Mouse (Mus musculus): Measurements from ENCODE around the gene Soat2. TPM values are rescaled to one million over a fixed set of nuclear protein-coding genes. Genes with fewer than 3 reads are reported as not detected.

Gene Soat2
- polyA plus RNA-seq, 1 experiment: 0.43 TPM

DNA sequence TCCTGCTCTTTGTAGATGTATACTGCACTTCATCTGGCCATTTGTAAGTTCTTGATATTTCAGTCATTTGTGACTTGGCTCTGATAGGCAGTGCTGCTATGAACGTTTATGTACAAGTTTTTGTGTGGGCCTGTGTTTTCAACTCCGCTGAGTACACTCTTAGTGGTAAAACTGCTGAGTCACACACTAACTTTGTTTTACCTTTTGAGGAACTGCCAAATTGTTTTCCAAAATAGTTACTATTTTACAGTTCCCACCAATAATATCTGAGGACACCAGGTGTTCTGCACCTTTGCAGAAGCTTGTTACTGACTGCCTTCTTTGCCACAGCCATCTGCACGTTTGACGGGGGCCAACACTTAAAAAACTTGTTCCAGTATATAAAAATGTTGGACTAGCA is 44.1 kb downstream of the Soat2 start:
- no peaks in the 10 kb centered on the region for H3K36me3 ChIP-seq (ENCODE audit: control insufficient read depth, insufficient read depth)
- H3K4me2 ChIP-seq (ENCODE audit: low read depth): no peak overlapping the region
- H3ac ChIP-seq (ENCODE audit: control insufficient read depth, insufficient read length): no peak overlapping the region
- TF ChIP-seq MAX (IDR thresholded peaks at IDR 0.05; ENCODE audit: low read depth) (no peak), POLR2AphosphoS2 (IDR thresholded peaks at IDR 0.05; ENCODE audit: insufficient read length, low read depth) (no peak), CEBPB (IDR thresholded peaks at IDR 0.05; ENCODE audit: insufficient read depth, poor library complexity, severe bottlenecking) (no peak), MYOD1 (IDR thresholded peaks at IDR 0.05; ENCODE audit: control insufficient read depth in 1 of 3, insufficient read length in 2 of 3, low read depth in 2 of 3) (no peak), SRF (IDR thresholded peaks at IDR 0.05; ENCODE audit: control insufficient read depth, insufficient read length, low read depth) (no peak)
- no peak overlapping the region for H3K4me3 ChIP-seq
- no peaks in the 10 kb centered on the region for H3K79me2 ChIP-seq (ENCODE audit: control insufficient read depth, insufficient read depth)
- H3K27me3 ChIP-seq (ENCODE audit: control insufficient read depth, insufficient read depth, insufficient read length): no peaks in the 10 kb centered on the region

DNA sequence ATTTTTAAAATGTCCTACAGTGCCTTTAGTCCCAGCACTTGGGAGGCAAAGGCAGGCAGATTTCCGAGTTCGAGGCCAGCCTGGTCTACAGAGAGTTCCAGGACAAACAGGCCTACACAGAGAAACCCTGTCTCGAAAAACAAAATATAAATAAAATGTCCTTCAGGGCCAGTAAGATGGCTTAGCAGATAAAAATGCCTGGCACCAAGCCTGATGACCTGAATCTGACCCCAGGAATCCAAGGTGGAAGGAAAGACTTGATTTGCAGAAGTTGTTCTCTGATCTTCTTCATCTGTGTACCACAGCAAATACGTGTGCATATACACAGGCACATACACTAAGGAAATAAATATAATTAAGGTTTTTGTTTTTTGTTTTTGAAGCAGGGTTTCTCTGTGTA is 45.0 kb downstream of the Soat2 start:
- no peaks in the 10 kb centered on the region for H3K27me3 ChIP-seq (ENCODE audit: control insufficient read depth, insufficient read depth, insufficient read length)
- H3ac ChIP-seq (ENCODE audit: control insufficient read depth, insufficient read length): no peak overlapping the region
- TF ChIP-seq SRF (IDR thresholded peaks at IDR 0.05; ENCODE audit: control insufficient read depth, insufficient read length, low read depth) (no peak), USF1 (IDR thresholded peaks at IDR 0.05; ENCODE audit: low read depth) (no peak), TCF3 (IDR thresholded peaks at IDR 0.05; ENCODE audit: insufficient read length, low read depth) (no peak), POLR2AphosphoS2 (IDR thresholded peaks at IDR 0.05; ENCODE audit: insufficient read length, low read depth) (no peak), TCF12 (IDR thresholded peaks at IDR 0.05; ENCODE audit: insufficient read depth, poor library complexity, severe bottlenecking) (no peak), CEBPB (IDR thresholded peaks at IDR 0.05; ENCODE audit: insufficient read depth, poor library complexity, severe bottlenecking) (no peak), MAX (IDR thresholded peaks at IDR 0.05; ENCODE audit: low read depth) (no peak), REST (IDR thresholded peaks at IDR 0.05; ENCODE audit: insufficient read depth, insufficient read length) (no peak), MYOG (IDR thresholded peaks at IDR 0.05; ENCODE audit: control insufficient read depth in 1 of 3, insufficient read depth in 1 of 3, insufficient read length in 2 of 3, low read depth in 2 of 3) (no peak), MYOD1 (IDR thresholded peaks at IDR 0.05; ENCODE audit: control insufficient read depth in 1 of 3, insufficient read length in 2 of 3, low read depth in 2 of 3) (no peak), POLR2A (IDR thresholded peaks at IDR 0.05; ENCODE audit: insufficient read length, low read depth) (no peak), E2F4 (IDR thresholded peaks at IDR 0.05; ENCODE audit: insufficient read depth) (no peak)
- no peak overlapping the region for H3K4me2 ChIP-seq (ENCODE audit: low read depth)
- H3K4me3 ChIP-seq: no peak overlapping the region
- no peaks in the 10 kb centered on the region for H3K36me3 ChIP-seq (ENCODE audit: control insufficient read depth, insufficient read depth)
- H3K79me2 ChIP-seq (ENCODE audit: control insufficient read depth, insufficient read depth): no peaks in the 10 kb centered on the region

DNA sequence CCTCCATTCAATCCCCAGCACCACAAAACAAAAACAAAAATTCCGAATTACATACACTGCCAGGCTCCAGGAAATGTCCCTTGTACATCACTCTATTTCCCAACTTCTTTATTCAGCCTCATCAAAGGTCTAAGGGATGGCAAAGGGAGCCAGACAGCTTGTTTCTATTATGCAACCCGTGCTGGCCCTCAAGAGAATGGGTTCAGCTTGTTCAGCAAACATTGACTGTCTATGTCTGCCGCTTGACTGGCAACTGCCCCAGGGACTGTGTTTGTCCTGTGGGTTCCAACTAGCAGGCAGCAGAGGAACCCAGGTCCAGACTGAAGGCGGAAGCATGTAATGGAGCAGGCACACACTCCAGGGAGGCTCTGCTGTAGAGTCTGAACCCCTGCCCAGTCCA is 48.5 kb downstream of the Soat2 start:
- no peak for TF ChIP-seq E2F4 (IDR thresholded peaks at IDR 0.05; ENCODE audit: insufficient read depth)
- no peak for TF ChIP-seq TCF3 (IDR thresholded peaks at IDR 0.05; ENCODE audit: insufficient read length, low read depth)
- no peak for TF ChIP-seq CEBPB (IDR thresholded peaks at IDR 0.05; ENCODE audit: insufficient read depth, poor library complexity, severe bottlenecking)
- no peak for TF ChIP-seq REST (IDR thresholded peaks at IDR 0.05; ENCODE audit: insufficient read depth, insufficient read length)
- no peak for TF ChIP-seq MYOG (IDR thresholded peaks at IDR 0.05; ENCODE audit: control insufficient read depth in 1 of 3, insufficient read depth in 1 of 3, insufficient read length in 2 of 3, low read depth in 2 of 3)
- TF ChIP-seq MYOD1 (IDR thresholded peaks at IDR 0.05; ENCODE audit: control insufficient read depth in 1 of 3, insufficient read length in 2 of 3, low read depth in 2 of 3): no peak
- no peak for TF ChIP-seq SRF (IDR thresholded peaks at IDR 0.05; ENCODE audit: control insufficient read depth, insufficient read length, low read depth)
- no peak for TF ChIP-seq POLR2AphosphoS2 (IDR thresholded peaks at IDR 0.05; ENCODE audit: insufficient read length, low read depth)
- no peak for TF ChIP-seq POLR2A (IDR thresholded peaks at IDR 0.05; ENCODE audit: insufficient read length, low read depth)
- no peak for TF ChIP-seq MAX (IDR thresholded peaks at IDR 0.05; ENCODE audit: low read depth)
- TF ChIP-seq TCF12 (IDR thresholded peaks at IDR 0.05; ENCODE audit: insufficient read depth, poor library complexity, severe bottlenecking): no peak
- TF ChIP-seq USF1 (IDR thresholded peaks at IDR 0.05; ENCODE audit: low read depth): no peak

DNA sequence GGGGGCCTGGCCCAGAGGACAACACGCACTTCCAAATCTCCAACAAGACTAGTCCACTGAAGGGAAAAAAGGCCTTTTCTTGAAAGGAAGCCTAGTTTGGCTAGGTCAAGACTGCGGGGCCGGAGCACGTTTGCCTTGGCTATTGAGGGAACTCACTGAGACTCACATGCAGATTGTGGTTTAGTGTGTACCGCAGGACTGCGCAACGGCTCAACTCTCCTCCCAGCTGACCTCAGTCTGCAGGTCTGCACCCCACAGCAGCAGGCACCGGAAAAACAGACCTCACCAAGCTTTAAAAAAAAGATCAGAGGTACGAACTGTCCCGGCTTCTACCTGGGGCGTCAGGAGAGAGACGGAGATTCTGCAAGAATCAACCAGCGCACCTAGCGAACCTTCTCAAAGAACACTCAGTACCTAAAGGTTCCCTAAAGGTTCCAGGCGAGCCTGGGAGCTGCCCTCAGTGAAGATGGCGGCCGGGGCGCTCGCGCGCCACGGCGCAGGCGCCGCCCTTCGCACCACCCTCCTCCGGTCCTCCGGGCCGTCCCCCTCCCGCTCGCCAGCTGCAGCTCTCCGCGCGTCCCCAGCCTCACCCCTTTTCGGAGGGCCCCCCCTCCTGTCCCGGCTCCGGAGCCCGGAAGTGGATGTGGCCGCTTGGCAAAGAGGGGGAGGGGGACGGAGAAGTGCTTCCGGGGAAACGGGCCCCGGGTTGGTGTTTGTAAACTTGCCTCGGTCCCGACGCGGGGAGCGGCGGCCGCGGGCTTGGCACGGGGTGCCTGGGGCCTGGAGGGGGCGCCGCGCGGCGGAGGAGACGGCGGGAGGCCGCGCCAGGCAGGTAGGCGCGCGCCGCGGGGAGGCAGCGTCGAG is 52.9 kb downstream of the Soat2 start, which contains the start of gene Zfp740:
TSS of gene Zfp740 (plus strand) at position 279 of the 864 bp plus-strand sequence.
- peak within 1 kb of the TSS; percentile 59 for H3K4me3 ChIP-seq
- peaks cover 29% of the 10 kb centered on the region for H3K36me3 ChIP-seq (ENCODE audit: control insufficient read depth, insufficient read depth)
- TF ChIP-seq MYOD1 (IDR thresholded peaks at IDR 0.05; ENCODE audit: control insufficient read depth in 1 of 3, insufficient read length in 2 of 3, low read depth in 2 of 3) (peak in 2 of 3 experiments; percentile 78 to 89), TCF12 (IDR thresholded peaks at IDR 0.05; ENCODE audit: insufficient read depth, poor library complexity, severe bottlenecking) (peak; percentile 44), E2F4 (IDR thresholded peaks at IDR 0.05; ENCODE audit: insufficient read depth) (no peak), SRF (IDR thresholded peaks at IDR 0.05; ENCODE audit: control insufficient read depth, insufficient read length, low read depth) (no peak), POLR2A (IDR thresholded peaks at IDR 0.05; ENCODE audit: insufficient read length, low read depth) (peak; percentile 55), REST (IDR thresholded peaks at IDR 0.05; ENCODE audit: insufficient read depth, insufficient read length) (no peak), MAX (IDR thresholded peaks at IDR 0.05; ENCODE audit: low read depth) (no peak), USF1 (IDR thresholded peaks at IDR 0.05; ENCODE audit: low read depth) (no peak), MYOG (IDR thresholded peaks at IDR 0.05; ENCODE audit: control insufficient read depth in 1 of 3, insufficient read depth in 1 of 3, insufficient read length in 2 of 3, low read depth in 2 of 3) (peak in 2 of 3 experiments; percentile 83 to 91), POLR2AphosphoS2 (IDR thresholded peaks at IDR 0.05; ENCODE audit: insufficient read length, low read depth) (no peak), TCF3 (IDR thresholded peaks at IDR 0.05; ENCODE audit: insufficient read length, low read depth) (peak; percentile 31), CEBPB (IDR thresholded peaks at IDR 0.05; ENCODE audit: insufficient read depth, poor library complexity, severe bottlenecking) (peak; percentile 75; the same call in 1 of the 2 replicates)
- no peaks in the 10 kb centered on the region for H3K27me3 ChIP-seq (ENCODE audit: control insufficient read depth, insufficient read depth, insufficient read length)
- peaks cover 37% of the 10 kb centered on the region for H3K79me2 ChIP-seq (ENCODE audit: control insufficient read depth, insufficient read depth)
- peak within 1 kb of the TSS; percentile 73 for H3ac ChIP-seq (ENCODE audit: control insufficient read depth, insufficient read length)
- H3K4me2 ChIP-seq (ENCODE audit: low read depth): peak within 1 kb of the TSS; percentile 87

More for the DNA sequence above, 48.5 kb downstream of the Soat2 start:
- no peak overlapping the region for H3K4me2 ChIP-seq (ENCODE audit: low read depth)
- no peaks in the 10 kb centered on the region for H3K36me3 ChIP-seq (ENCODE audit: control insufficient read depth, insufficient read depth)
- no peak overlapping the region for H3K4me3 ChIP-seq
- H3ac ChIP-seq (ENCODE audit: control insufficient read depth, insufficient read length): no peak overlapping the region
- H3K27me3 ChIP-seq (ENCODE audit: control insufficient read depth, insufficient read depth, insufficient read length): no peaks in the 10 kb centered on the region
- no peaks in the 10 kb centered on the region for H3K79me2 ChIP-seq (ENCODE audit: control insufficient read depth, insufficient read depth)
